Mouse (Mus musculus) induced T-regulatory cell, adult 2 months (primary cell): ENCODE measurements around the gene Psmb3.
"Not testable (repeated sequence)": the region's sequence is repeated elsewhere in the genome, so short reads cannot be mapped to it uniquely, and the experiment has no call there.

Experiments used
- DNase-seq: peaks from one replicate; pipeline ENCODE4 v3.0.0-alpha.2; 2012; ENCODE audit warnings: low read depth

The Psmb3 gene

GRCm38 (mm10) chr11:97717369-97718280 is 14.4 kb downstream of the Psmb3 start:
- DNase-seq: no peak

GRCm38 (mm10) chr11:97718281-97718860 is 15.2 kb downstream of the Psmb3 start:
- peak; percentile 59 for DNase-seq

- DNase-seq: peak; percentile 80
These were observed 15.8 kb downstream of the Psmb3 start for GRCm38 (mm10) chr11:97719041-97719440.

GRCm38 (mm10) chr11:97721338-97721737 is 18.1 kb downstream of the Psmb3 start:
- no peak for DNase-seq

- DNase-seq: no peak
These were observed 20.5 kb downstream of the Psmb3 start for GRCm38 (mm10) chr11:97723709-97724108.

GRCm38 (mm10) chr11:97728311-97728710 is 25.1 kb downstream of the Psmb3 start:
- peak; percentile 87 for DNase-seq

- no peak for DNase-seq
These were observed 25.5 kb downstream of the Psmb3 start for GRCm38 (mm10) chr11:97728730-97729129.

- no peak for DNase-seq
These were observed 30.5 kb downstream of the Psmb3 start for GRCm38 (mm10) chr11:97733689-97734088.

- DNase-seq: not testable (repeated sequence)
These were observed 31.6 kb downstream of the Psmb3 start for GRCm38 (mm10) chr11:97734810-97735209.

- DNase-seq: no peak
These were observed 33.4 kb downstream of the Psmb3 start for GRCm38 (mm10) chr11:97736645-97737044.

- DNase-seq: no peak
These were observed 34.4 kb downstream of the Psmb3 start for GRCm38 (mm10) chr11:97737600-97737999.

- peak; percentile 74 for DNase-seq
These were observed 35.5 kb downstream of the Psmb3 start for GRCm38 (mm10) chr11:97738703-97739102.

- DNase-seq: peak; percentile 68
These were observed 36.0 kb downstream of the Psmb3 start for GRCm38 (mm10) chr11:97739155-97739554.

- DNase-seq: peak; percentile 55
These were observed 37.0 kb downstream of the Psmb3 start for GRCm38 (mm10) chr11:97740190-97740589.

- DNase-seq: no peak
These were observed 39.0 kb downstream of the Psmb3 start for GRCm38 (mm10) chr11:97742157-97742556.

GRCm38 (mm10) chr11:97742591-97742990 is 39.4 kb downstream of the Psmb3 start:
- no peak for DNase-seq

- DNase-seq: peak; percentile 49
These were observed 40.2 kb downstream of the Psmb3 start for GRCm38 (mm10) chr11:97743423-97743822.

- DNase-seq: no peak
These were observed 41.0 kb downstream of the Psmb3 start, which contains the start of gene Pip4k2b for GRCm38 (mm10) chr11:97744063-97744717. Gene Pip4k2b, minus strand, starts transcription at chr11:97744704.

- peak; percentile 99 for DNase-seq
These were observed 41.6 kb downstream of the Psmb3 start for GRCm38 (mm10) chr11:97744718-97745330.

- no peak for DNase-seq
These were observed 42.1 kb downstream of the Psmb3 start for GRCm38 (mm10) chr11:97745331-97745721.

GRCm38 (mm10) chr11:97747773-97748172 is 44.6 kb downstream of the Psmb3 start:
- no peak for DNase-seq

- no peak for DNase-seq
These were observed 45.3 kb downstream of the Psmb3 start for GRCm38 (mm10) chr11:97748496-97748895.
